Mouse (Mus musculus) activated CD4-positive, CD25-positive, alpha-beta regulatory T cell, adult 4 months (primary cell): ENCODE measurements around the gene 1700067K01Rik. TPM values are rescaled to one million over a fixed set of nuclear protein-coding genes. Genes with fewer than 3 reads are reported as not detected.

ENCODE experiments used
- polyA plus RNA-seq, 2 experiments: library from polyadenylated mRNA; unstranded; fragments of 100-300 nt; shearing (Covaris generic); gene quantifications; one replicate each; pipeline ENCODE4 v1.2.1; 2017

The 1700067K01Rik gene
- polyA plus RNA-seq, 2 experiments from 2014 or later: 0.95 TPM; not detected in 1

Other genes with a start within 250 kb of the 1700067K01Rik start
- gene Adgrl1, start 101.4 kb upstream of the 1700067K01Rik start, polyA plus RNA-seq: 10 to 100 TPM in 1 of 2 experiments, 1 to 10 TPM in 1; 9.3 to 11.0 TPM
- under 1 TPM; 0.24 to 0.66 TPM for gene Gm10644, start 46.3 kb upstream of the 1700067K01Rik start, polyA plus RNA-seq
- gene Asf1b, start 46.0 kb upstream of the 1700067K01Rik start, polyA plus RNA-seq: 10 to 100 TPM; 69.0 to 76.6 TPM
- gene Prkaca, start 28.5 kb upstream of the 1700067K01Rik start, polyA plus RNA-seq: 10 to 100 TPM; 18.9 to 22.0 TPM
- 1 to 10 TPM; 5.5 to 5.9 TPM for gene Samd1, start 3.8 kb upstream of the 1700067K01Rik start, polyA plus RNA-seq
- gene 2210011C24Rik, start 10.7 kb downstream of the 1700067K01Rik start, polyA plus RNA-seq: 1 to 10 TPM in 1 of 2 experiments, under 1 TPM in 1; 0.83 to 1.1 TPM
- gene Palm3, start 20.0 kb downstream of the 1700067K01Rik start, polyA plus RNA-seq: 1 to 10 TPM; 1.1 to 2.4 TPM
- gene Il27ra, start 41.1 kb downstream of the 1700067K01Rik start, polyA plus RNA-seq: 100 to 1,000 TPM; 185 to 292 TPM
- 10 to 100 TPM; 44.3 to 60.9 TPM for gene Rln3, start 43.5 kb downstream of the 1700067K01Rik start, polyA plus RNA-seq
- 1 to 10 TPM in 1 of 2 experiments, under 1 TPM in 1; 0.98 to 1.2 TPM for gene Gm10643, start 63.6 kb downstream of the 1700067K01Rik start, polyA plus RNA-seq
- 10 to 100 TPM; 11.9 to 12.6 TPM for gene Rfx1, start 65.3 kb downstream of the 1700067K01Rik start, polyA plus RNA-seq
- 10 to 100 TPM; 13.9 to 15.9 TPM for gene Dcaf15, start 103.3 kb downstream of the 1700067K01Rik start, polyA plus RNA-seq
- 1 to 10 TPM; 8.2 to 9.0 TPM for gene Podnl1, start 124.5 kb downstream of the 1700067K01Rik start, polyA plus RNA-seq
- 10 to 100 TPM; 14.9 to 16.0 TPM for gene Cc2d1a, start 146.4 kb downstream of the 1700067K01Rik start, polyA plus RNA-seq
- 1 to 10 TPM in 1 of 2 experiments, under 1 TPM in 1; 0.40 to 1.2 TPM for gene 4930432K21Rik, start 146.5 kb downstream of the 1700067K01Rik start, polyA plus RNA-seq
- 1 to 10 TPM in 1 of 2 experiments, not detected in 1; 1.1 TPM for gene Nanos3, start 183.7 kb downstream of the 1700067K01Rik start, polyA plus RNA-seq
- 1 to 10 TPM; 3.1 to 5.5 TPM for gene Zswim4, start 235.6 kb downstream of the 1700067K01Rik start, polyA plus RNA-seq
- gene D8Ertd738e, start 248.2 kb downstream of the 1700067K01Rik start, polyA plus RNA-seq: 100 to 1,000 TPM; 382 to 385 TPM